Mouse (Mus musculus): ENCODE data around the gene Npy5r.

Npy5r gene

GRCm38 (mm10) chr8:66687511-66688329 lies at the start of gene Npy5r:
Npy5r (minus strand) TSS chr8:66688128.
- DNase-seq (ENCODE audit: low spot score) = no peak

- no peak for DNase-seq (ENCODE audit: low spot score)
Observed at GRCm38 (mm10) chr8:66731957-66732356, 44.0 kb upstream of the Npy5r start.

- no peak for DNase-seq (ENCODE audit: low spot score)
Observed at GRCm38 (mm10) chr8:66729446-66729845, 41.5 kb upstream of the Npy5r start.

GRCm38 (mm10) chr8:66722835-66723234 lies 34.9 kb upstream of the Npy5r start:
- DNase-seq (ENCODE audit: low spot score) = no peak

GRCm38 (mm10) chr8:66714324-66714975 lies 26.5 kb upstream of the Npy5r start:
- DNase-seq (ENCODE audit: low spot score) = no peak

GRCm38 (mm10) chr8:66698782-66699181 lies 10.9 kb upstream of the Npy5r start:
- DNase-seq (ENCODE audit: low spot score) = no peak

GRCm38 (mm10) chr8:66698011-66698410 lies 10.1 kb upstream of the Npy5r start:
- no peak for DNase-seq (ENCODE audit: low spot score)

GRCm38 (mm10) chr8:66696970-66697843 lies 9.3 kb upstream of the Npy5r start, which contains the start of gene Npy1r:
Npy1r (plus strand) TSS chr8:66697192.
- no peak for DNase-seq (ENCODE audit: low spot score)

- no peak for DNase-seq (ENCODE audit: low spot score)
Observed at GRCm38 (mm10) chr8:66690402-66690801, 2.5 kb upstream of the Npy5r start.

- DNase-seq (ENCODE audit: low spot score) = no peak
Observed at GRCm38 (mm10) chr8:66688799-66689198, 871 bp upstream of the Npy5r start.

- DNase-seq (ENCODE audit: low spot score) = no peak
Observed at GRCm38 (mm10) chr8:66688395-66688794, 467 bp upstream of the Npy5r start.

- DNase-seq (ENCODE audit: low spot score) = no peak
Observed at GRCm38 (mm10) chr8:66681261-66681660, 6.7 kb downstream of the Npy5r start.

GRCm38 (mm10) chr8:66630721-66631120 lies 57.2 kb downstream of the Npy5r start:
- no peak for DNase-seq (ENCODE audit: low spot score)

Data from c-Kit-positive CD71-positive TER-119-positive erythroid progenitor cells, embryonic 14.5 days (primary cell).